7 mouse cellular contexts compared by ENCODE assay signal in the genomic region with DNA sequence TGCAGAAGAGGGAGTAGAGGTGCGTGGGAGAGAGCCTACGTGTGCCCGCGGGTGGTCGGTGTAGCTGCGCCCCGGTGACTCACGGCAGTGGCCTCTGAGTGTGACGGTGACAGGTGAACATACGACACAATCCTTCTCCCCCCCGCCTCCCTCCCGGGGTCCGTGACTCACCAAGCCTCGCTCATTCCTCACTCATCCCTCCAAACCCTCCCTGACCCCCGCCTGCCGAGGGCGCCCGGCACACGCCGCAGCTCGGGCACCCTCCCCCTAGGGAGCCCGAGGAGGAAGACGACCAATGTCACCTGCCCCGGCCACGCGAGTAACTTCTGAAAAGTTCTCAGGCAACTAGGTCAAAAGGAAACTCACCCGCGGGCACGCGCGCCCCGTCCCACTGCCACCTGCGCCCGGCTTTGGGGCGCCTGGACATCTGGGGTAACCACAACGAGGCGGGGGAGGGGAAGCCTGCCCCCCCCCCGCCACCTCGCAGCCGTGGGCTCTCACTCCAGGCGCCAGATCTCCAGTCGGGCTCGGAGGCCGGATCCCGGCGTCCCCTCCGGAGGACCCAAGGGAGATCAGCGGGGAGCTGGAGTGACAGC. TPM values are rescaled to one million over a fixed set of nuclear protein-coding genes. Genes with fewer than 3 reads are reported as not detected.
DNase-seq lines count a peak whose midpoint lies in the region; ATAC-seq lines count a peak whose summit lies in the region.

No protein-coding gene starts in this region.

- no peaks in the 10 kb centered on the region for H3K36me3 ChIP-seq in embryonic facial prominence, embryonic 11.5 days (replicated peaks; ENCODE audit: control insufficient read depth, insufficient read depth, low read depth, low read length)
- H3K36me3 ChIP-seq in heart, embryonic 15.5 days: no peaks in the 10 kb centered on the region
- H3K36me3 ChIP-seq in megakaryocyte, embryonic 14.5 days (replicated peaks; ENCODE audit: low read length): peaks cover 8% of the 10 kb centered on the region
- no peaks in the 10 kb centered on the region for H3K36me3 ChIP-seq in stomach, embryonic 14.5 days (ENCODE audit: control insufficient read depth, insufficient read depth, low read length)

- under 1% methylated on average over 47 of the region's 48 CpGs for WGBS in embryonic facial prominence, embryonic 11.5 days
- WGBS in heart, embryonic 15.5 days: under 1% methylated on average over 48 of the region's 48 CpGs
- under 1% methylated on average over 48 of the region's 48 CpGs for WGBS in stomach, embryonic 14.5 days

- ATAC-seq in embryonic facial prominence, embryonic 11.5 days (replicated peaks; ENCODE audit: insufficient number of reproducible peaks, low FRiP score, low TSS enrichment, low read depth): 0 out of 2 replicates have a peak, but pooled peaks have one; percentile 0
- no peak for ATAC-seq in heart, embryonic 15.5 days (replicated peaks; ENCODE audit: insufficient number of reproducible peaks, insufficient read depth, low FRiP score, low read depth)
- no peak for ATAC-seq in stomach, embryonic 14.5 days (ENCODE audit: insufficient number of reproducible peaks, insufficient read depth, low FRiP score, low read depth)

- peak overlapping the region; percentile 62 for H3K9ac ChIP-seq in embryonic facial prominence, embryonic 11.5 days (replicated peaks; ENCODE audit: low read length)
- peak overlapping the region; percentile 88 for H3K9ac ChIP-seq in heart, embryonic 15.5 days
- peak overlapping the region; percentile 70 for H3K9ac ChIP-seq in stomach, embryonic 14.5 days (replicated peaks; ENCODE audit: low read depth, low read length)

- H3K27me3 ChIP-seq in embryonic facial prominence, embryonic 11.5 days (ENCODE audit: control insufficient read depth, insufficient read depth, low read length): no peaks in the 10 kb centered on the region
- no peaks in the 10 kb centered on the region for H3K27me3 ChIP-seq in heart, embryonic 15.5 days
- H3K27me3 ChIP-seq in megakaryocyte, embryonic 14.5 days (replicated peaks): peaks cover 2% of the 10 kb centered on the region
- no peaks in the 10 kb centered on the region for H3K27me3 ChIP-seq in stomach, embryonic 14.5 days (ENCODE audit: control insufficient read depth, insufficient read depth, low read length)

- DNase-seq in CD4-positive, CD25-positive, alpha-beta regulatory T cell, adult 2 months (ENCODE audit: low read depth, low spot score): peak; percentile 88
- peak; percentile 53 for DNase-seq in MN1 (ENCODE audit: low spot score)
- DNase-seq in embryonic facial prominence, embryonic 11.5 days (ENCODE audit: low spot score): no peak
- DNase-seq in kidney, postnatal 10 days: peak; percentile 63

- peak overlapping the region; percentile 95 for H3K4me2 ChIP-seq in embryonic facial prominence, embryonic 11.5 days (ENCODE audit: low read depth, low read length)
- H3K4me2 ChIP-seq in heart, embryonic 15.5 days: peak overlapping the region; percentile 96
- peak overlapping the region; percentile 95 for H3K4me2 ChIP-seq in stomach, embryonic 14.5 days (replicated peaks; ENCODE audit: low read depth, low read length)

- H3K4me3 ChIP-seq in embryonic facial prominence, embryonic 11.5 days (ENCODE audit: low read depth, low read length): peak overlapping the region; percentile 65
- H3K4me3 ChIP-seq in heart, embryonic 15.5 days: peak overlapping the region; percentile 89
- H3K4me3 ChIP-seq in megakaryocyte, embryonic 14.5 days (replicated peaks): peak overlapping the region; percentile 100
- peak overlapping the region; percentile 68 for H3K4me3 ChIP-seq in stomach, embryonic 14.5 days (ENCODE audit: low read depth, low read length)

- H3K9me3 ChIP-seq in embryonic facial prominence, embryonic 11.5 days (replicated peaks; ENCODE audit: control insufficient read depth, low read length): no peaks in the 10 kb centered on the region
- H3K9me3 ChIP-seq in heart, embryonic 15.5 days (replicated peaks): no peaks in the 10 kb centered on the region
- no peaks in the 10 kb centered on the region for H3K9me3 ChIP-seq in megakaryocyte, embryonic 14.5 days
- no peaks in the 10 kb centered on the region for H3K9me3 ChIP-seq in stomach, embryonic 14.5 days (ENCODE audit: control insufficient read depth, low read depth, low read length)

- peaks cover 30% of the 10 kb centered on the region for H3K4me1 ChIP-seq in embryonic facial prominence, embryonic 11.5 days (ENCODE audit: control insufficient read depth, insufficient read depth, low read length)
- peaks cover 60% of the 10 kb centered on the region for H3K4me1 ChIP-seq in heart, embryonic 15.5 days (replicated peaks)
- peaks cover 61% of the 10 kb centered on the region for H3K4me1 ChIP-seq in megakaryocyte, embryonic 14.5 days
- peaks cover 44% of the 10 kb centered on the region for H3K4me1 ChIP-seq in stomach, embryonic 14.5 days (ENCODE audit: control insufficient read depth, insufficient read depth, low read length)

- H3K27ac ChIP-seq in embryonic facial prominence, embryonic 11.5 days (replicated peaks; ENCODE audit: low read depth, low read length): no peak overlapping the region; the same call in 1 of the 2 replicates
- peak overlapping the region; percentile 98 for H3K27ac ChIP-seq in heart, embryonic 15.5 days
- peak overlapping the region; percentile 53 for H3K27ac ChIP-seq in stomach, embryonic 14.5 days (ENCODE audit: low read length)

RNA-seq across cellular contexts. Expression of a gene that starts 1.4 kb away (rescaled TPM):
- 1.5 and 2.1 TPM in 2 replicates for polyA plus RNA-seq in embryonic facial prominence, embryonic 11.5 days (2014; fragmentation: Nextera tagmentation; extraction: Ambion mirVana)
- 6.9 and 8.2 TPM in 2 replicates for polyA plus RNA-seq in heart, embryonic 15.5 days (2015; fragmentation: Nextera tagmentation; extraction: Ambion mirVana)
- 10.6 and 25.7 TPM in 2 replicates for polyA plus RNA-seq in megakaryocyte, embryonic 14.5 days (2012; ENCODE audit: insufficient read depth, low replicate concordance)
- 2.5 and 3.2 TPM in 2 replicates for polyA plus RNA-seq in stomach, embryonic 14.5 days (2014; fragmentation: Nextera tagmentation; extraction: Ambion mirVana)

RNA-seq across cellular contexts. Expression of a gene that starts 40.3 kb away (rescaled TPM):
- polyA plus RNA-seq in embryonic facial prominence, embryonic 11.5 days (2014; fragmentation: Nextera tagmentation; extraction: Ambion mirVana): 0.06 and 0.13 TPM in 2 replicates
- polyA plus RNA-seq in heart, embryonic 15.5 days (2015; fragmentation: Nextera tagmentation; extraction: Ambion mirVana): 45.2 and 51.0 TPM in 2 replicates
- polyA plus RNA-seq in megakaryocyte, embryonic 14.5 days (2012; ENCODE audit: insufficient read depth, low replicate concordance): not detected in 2 replicates
- polyA plus RNA-seq in stomach, embryonic 14.5 days (2014; fragmentation: Nextera tagmentation; extraction: Ambion mirVana): 0.07 and 0.08 TPM in 2 replicates

RNA-seq across cellular contexts. Expression of a gene that starts 45.6 kb away (rescaled TPM):
- polyA plus RNA-seq in embryonic facial prominence, embryonic 11.5 days (2014; fragmentation: Nextera tagmentation; extraction: Ambion mirVana): 0.10 and 0.33 TPM in 2 replicates
- polyA plus RNA-seq in heart, embryonic 15.5 days (2015; fragmentation: Nextera tagmentation; extraction: Ambion mirVana): 0.08 and 0.29 TPM in 2 replicates
- 0.26 TPM in 1 of 2 replicates, not detected in the other for polyA plus RNA-seq in megakaryocyte, embryonic 14.5 days (2012; ENCODE audit: insufficient read depth, low replicate concordance)
- polyA plus RNA-seq in stomach, embryonic 14.5 days (2014; fragmentation: Nextera tagmentation; extraction: Ambion mirVana): 0.09 TPM in 1 of 2 replicates, not detected in the other

RNA-seq across cellular contexts. Expression of a gene that starts 45.7 kb away (rescaled TPM):
- 18.3 and 20.1 TPM in 2 replicates for polyA plus RNA-seq in embryonic facial prominence, embryonic 11.5 days (2014; fragmentation: Nextera tagmentation; extraction: Ambion mirVana)
- polyA plus RNA-seq in heart, embryonic 15.5 days (2015; fragmentation: Nextera tagmentation; extraction: Ambion mirVana): 16.6 and 24.3 TPM in 2 replicates
- 11.6 and 11.7 TPM in 2 replicates for polyA plus RNA-seq in megakaryocyte, embryonic 14.5 days (2012; ENCODE audit: insufficient read depth, low replicate concordance)
- polyA plus RNA-seq in stomach, embryonic 14.5 days (2014; fragmentation: Nextera tagmentation; extraction: Ambion mirVana): 20.9 and 29.5 TPM in 2 replicates

Comparison
In these comparisons a context has a peak if more than half of its experiments do, and no peak if none do; other contexts are left out.
1. RNA of a gene that starts 40.3 kb away (polyA plus RNA-seq): 45.2 to 51.0 TPM in heart, embryonic 15.5 days; 0.06 to 0.13 TPM in embryonic facial prominence, embryonic 11.5 days, 0.07 to 0.08 TPM in stomach, embryonic 14.5 days and not detected in megakaryocyte, embryonic 14.5 days; every median in the first group is over 10 times any median in the second.
2. Peak in every context shown above with its lines, with median percentiles within 50 percentile points of each other: H3K4me2 ChIP-seq, H3K4me3 ChIP-seq and H3K9ac ChIP-seq.